Mouse (Mus musculus) megakaryocyte, embryonic 14.5 days (primary cell): ENCODE measurements around the gene Ilf2.

Experiments used
- FLI1 ChIP-seq: IDR thresholded peaks from 2 replicates; pipeline ENCODE4 v1.6.1; 2012; ENCODE audit warnings: low read length, inconsistent platforms, mixed read lengths
- GATA1 ChIP-seq: IDR thresholded peaks from 3 replicates; pipeline ENCODE4 v1.6.1; 2012; ENCODE audit warnings: mixed read lengths, low read length, inconsistent platforms, borderline replicate concordance

DNA sequence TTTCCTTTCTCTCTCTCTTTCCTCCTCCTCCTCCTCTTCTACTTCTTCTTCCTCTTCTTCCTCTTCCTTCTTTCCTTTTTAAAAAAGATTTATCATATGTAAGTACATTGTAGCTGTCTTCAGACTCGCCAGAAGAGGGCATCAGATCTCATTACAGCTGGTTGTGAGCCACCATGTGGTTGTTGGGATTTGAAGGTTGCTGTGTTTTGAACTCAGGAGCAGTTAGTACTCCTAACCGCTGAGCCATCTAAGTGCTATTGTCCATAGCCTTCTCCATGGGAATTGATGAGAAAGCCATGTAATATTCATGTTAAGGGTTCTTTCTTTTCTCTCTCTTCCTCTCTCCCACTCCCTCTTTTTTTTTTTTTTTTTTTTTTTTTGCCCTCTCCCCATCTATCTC lies 15.4 kb downstream of the Ilf2 start:
- TF ChIP-seq FLI1: no peak
- no peak for TF ChIP-seq GATA1
